Mouse (Mus musculus) kidney, postnatal 0 days (tissue): ENCODE measurements at regions not wholly inside any gene's neighbourhood (a gene's known extent, or its start where the extent isn't known, plus 50 kb on each side); places are given as distances from the start of the nearest gene placed in this dataset.

Source experiments
- ATAC-seq: fragments of 200-750 bp; cut with Nextera tagmentation; replicated peaks from 2 replicates; pipeline ENCODE4 v1.8.0; 2017; ENCODE audit warnings: low read depth, moderate number of reproducible peaks, moderate TSS enrichment, moderate library complexity; ENCODE audit not compliant: low FRiP score
- DNase-seq: peaks from one replicate; pipeline ENCODE4 v3.0.0-alpha.2; 2016; ENCODE audit warnings: low spot score
- H3K27ac ChIP-seq: fragments of 300-500 bp; sonication (generic); 2 replicates; pipeline ENCODE4 v1.5.1; 2014; ENCODE audit warnings: mild to moderate bottlenecking
- H3K27me3 ChIP-seq: fragments of 300-500 bp; sonication (generic); 2 replicates; pipeline ENCODE4 v1.6.1; 2014; ENCODE audit warnings: low read length, mixed read lengths; ENCODE audit not compliant: insufficient read depth
- H3K36me3 ChIP-seq: fragments of 300-500 bp; sonication (generic); 2 replicates; pipeline ENCODE4 v1.6.1; 2014; ENCODE audit warnings: low read length, mixed read lengths; ENCODE audit not compliant: insufficient read depth
- H3K4me1 ChIP-seq: fragments of 300-500 bp; sonication (generic); replicated peaks from 2 replicates; pipeline ENCODE4 v1.6.1; 2014; ENCODE audit warnings: antibody characterized with exemption, low read length, mixed read lengths; ENCODE audit not compliant: insufficient read depth
- H3K4me2 ChIP-seq: fragments of 300-500 bp; sonication (generic); 2 replicates; pipeline ENCODE4 v1.6.1; 2014; ENCODE audit warnings: mild to moderate bottlenecking, low read length, moderate library complexity, mixed read lengths
- H3K4me3 ChIP-seq: fragments of 300-500 bp; sonication (generic); replicated peaks from 2 replicates; pipeline ENCODE4 v1.5.1; 2014; ENCODE audit warnings: low read depth, low read length
- H3K9ac ChIP-seq: fragments of 300-500 bp; sonication (generic); 2 replicates; pipeline ENCODE4 v1.6.1; 2014; ENCODE audit warnings: low read depth, low read length
- H3K9me3 ChIP-seq: fragments of 300-500 bp; sonication (generic); replicated peaks from 2 replicates; pipeline ENCODE4 v1.6.1; 2016; ENCODE audit warnings: low read length, inconsistent platforms, mixed read lengths
- CTCF ChIP-seq: IDR thresholded peaks from 2 replicates; pipeline ENCODE4 v1.5.1; 2016; ENCODE audit warnings: antibody characterized with exemption, low read depth, mild to moderate bottlenecking, moderate library complexity
- WGBS: fragments of 180-500 bp; shearing (Covaris S2); extraction: QIAGEN DNeasy Blood & Tissue Kit; methylation state at CpG from one replicate; pipeline ENCODE4 v1.1.7; 2014; 5-methylcytosine and 5-hydroxymethylcytosine counted together

GRCm38 (mm10) chr19:32881443-32881842, 124.1 kb downstream of the Pten start:
- H3K4me3 ChIP-seq, result no peak overlapping the region
- H3K4me1 ChIP-seq, result no peaks in the 10 kb centered on the region; the same call in 1 of the 2 replicates
- no peaks in the 10 kb centered on the region for H3K36me3 ChIP-seq
- no peak for ATAC-seq
- H3K4me2 ChIP-seq, result no peak overlapping the region
- TF ChIP-seq CTCF, result no peak
- WGBS, result 78% methylated on average over 3 of the region's 3 CpGs
- DNase-seq, result no peak
- no peak overlapping the region for H3K27ac ChIP-seq
- H3K27me3 ChIP-seq, result no peaks in the 10 kb centered on the region
- no peak overlapping the region for H3K9ac ChIP-seq
- H3K9me3 ChIP-seq, result no peaks in the 10 kb centered on the region

DNA sequence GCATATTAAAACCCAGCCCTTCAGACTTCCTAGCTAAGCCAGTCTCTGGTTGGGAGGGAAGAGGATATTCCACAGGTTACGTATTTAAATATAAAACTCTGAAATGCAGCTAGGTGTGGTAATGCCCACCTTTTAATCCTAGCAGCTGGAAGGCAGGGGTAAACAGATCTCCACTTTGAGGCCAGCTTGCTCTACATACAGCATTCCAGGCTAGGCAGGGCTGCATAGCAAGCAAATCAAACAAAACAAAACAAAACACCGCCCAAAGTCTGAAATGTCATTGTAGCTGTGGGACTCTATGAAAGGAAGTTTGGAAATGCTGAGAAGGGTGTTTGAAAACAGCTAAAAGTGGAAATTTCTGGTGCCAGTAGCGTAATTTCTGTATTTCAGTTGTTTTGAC, 127.0 kb downstream of the Pten start:
- no peak overlapping the region for H3K4me3 ChIP-seq
- H3K4me2 ChIP-seq, result no peak overlapping the region
- WGBS, result 65% methylated on average over 3 of the region's 3 CpGs
- no peaks in the 10 kb centered on the region; the same call in 1 of the 2 replicates for H3K4me1 ChIP-seq
- ATAC-seq (no peak), DNase-seq (no peak)
- H3K9me3 ChIP-seq, result no peaks in the 10 kb centered on the region
- H3K27ac ChIP-seq, result no peak overlapping the region
- no peaks in the 10 kb centered on the region for H3K27me3 ChIP-seq
- no peaks in the 10 kb centered on the region for H3K36me3 ChIP-seq
- H3K9ac ChIP-seq, result no peak overlapping the region
- no peak for TF ChIP-seq CTCF

- Histone ChIP-seq H3K27ac (no peak overlapping the region), H3K36me3 (no peaks in the 10 kb centered on the region), H3K9me3 (no peaks in the 10 kb centered on the region), H3K4me2 (peak overlapping the region; percentile 29; the same call in 1 of the 2 replicates), H3K27me3 (no peaks in the 10 kb centered on the region), H3K9ac (no peak overlapping the region), H3K4me1 (no peaks in the 10 kb centered on the region; the same call in 1 of the 2 replicates), H3K4me3 (no peak overlapping the region)
- no peak for TF ChIP-seq CTCF
- ATAC-seq (peak; percentile 76), DNase-seq (no peak)
- 28% methylated on average over 12 of the region's 12 CpGs for WGBS
Observed at GRCm38 (mm10) chr19:32885481-32886131, 128.3 kb downstream of the Pten start.

- Histone ChIP-seq H3K9ac (no peak overlapping the region), H3K9me3 (no peaks in the 10 kb centered on the region), H3K4me1 (no peaks in the 10 kb centered on the region; the same call in 1 of the 2 replicates), H3K27me3 (no peaks in the 10 kb centered on the region), H3K4me3 (no peak overlapping the region), H3K4me2 (no peak overlapping the region), H3K36me3 (no peaks in the 10 kb centered on the region), H3K27ac (no peak overlapping the region)
- DNase-seq (no peak), ATAC-seq (no peak)
- no peak for TF ChIP-seq CTCF
- 48% methylated on average over 7 of the region's 7 CpGs for WGBS
Observed at GRCm38 (mm10) chr19:32887190-32887589, 129.9 kb downstream of the Pten start.

GRCm38 (mm10) chr19:32888616-32889305, 131.5 kb downstream of the Pten start:
- Histone ChIP-seq H3K27me3 (no peaks in the 10 kb centered on the region), H3K36me3 (no peaks in the 10 kb centered on the region), H3K4me2 (no peak overlapping the region), H3K4me3 (no peak overlapping the region), H3K9ac (no peak overlapping the region), H3K27ac (no peak overlapping the region), H3K9me3 (no peaks in the 10 kb centered on the region), H3K4me1 (no peaks in the 10 kb centered on the region; the same call in 1 of the 2 replicates)
- peak; percentile 57 for DNase-seq
- 47% methylated on average over 12 of the region's 12 CpGs for WGBS
- no peak for TF ChIP-seq CTCF
- ATAC-seq, result no peak

DNA sequence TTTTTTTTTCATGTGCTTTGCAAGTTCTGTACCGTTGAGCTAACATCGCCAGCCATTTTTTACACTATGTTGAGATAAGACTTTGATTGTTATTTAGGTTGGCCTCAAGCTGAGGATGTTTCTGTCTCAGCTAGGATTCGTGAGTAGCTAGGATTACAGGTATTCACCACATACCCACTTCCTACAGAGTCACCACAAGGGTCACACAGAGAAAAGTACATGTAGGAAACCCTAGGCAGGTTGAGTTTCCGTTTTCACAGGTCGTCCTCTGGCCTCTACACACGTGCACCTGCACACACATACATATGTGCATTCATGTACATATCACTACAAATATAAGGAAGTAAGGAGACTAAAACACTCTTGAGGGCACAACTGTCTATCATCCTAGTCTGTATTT, 133.5 kb downstream of the Pten start:
- H3K4me1 ChIP-seq, result no peaks in the 10 kb centered on the region; the same call in 1 of the 2 replicates
- DNase-seq, result no peak
- H3K36me3 ChIP-seq, result no peaks in the 10 kb centered on the region
- 90% methylated on average over 6 of the region's 6 CpGs for WGBS
- no peak overlapping the region for H3K9ac ChIP-seq
- no peak overlapping the region for H3K27ac ChIP-seq
- H3K4me2 ChIP-seq, result no peak overlapping the region
- no peaks in the 10 kb centered on the region for H3K9me3 ChIP-seq
- H3K4me3 ChIP-seq, result no peak overlapping the region
- no peak for TF ChIP-seq CTCF
- ATAC-seq, result no peak
- no peaks in the 10 kb centered on the region for H3K27me3 ChIP-seq
